Mouse (Mus musculus) A20 (cell line): ENCODE results near the gene Adam11.

Source experiments
- DNase-seq: peaks from one replicate; pipeline ENCODE4 v3.0.0-alpha.2; 2011; ENCODE audit warnings: low read depth, low spot score

Adam11 gene

DNA sequence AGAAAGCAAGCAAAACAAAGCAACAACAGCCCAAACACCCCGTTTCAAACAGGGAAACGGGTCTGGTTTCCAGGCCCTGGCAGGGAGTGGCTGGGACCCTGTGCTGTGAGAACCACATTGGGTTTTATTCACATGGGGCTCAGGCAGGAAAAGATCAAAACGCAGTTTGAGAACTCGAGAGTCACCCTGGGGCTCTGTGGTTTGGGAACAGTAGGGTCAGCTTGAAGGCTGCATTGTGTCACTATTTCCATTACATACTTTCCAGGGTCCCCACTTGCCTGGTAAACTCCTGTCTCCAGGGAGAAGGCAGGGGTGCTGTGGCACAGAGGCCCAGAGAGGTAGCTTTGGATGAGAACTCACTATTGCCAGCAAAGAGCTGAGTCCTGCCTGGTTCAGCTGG, 65.9 kb downstream of the Adam11 start:
- no peak for DNase-seq
